Mouse (Mus musculus) hindbrain, embryonic 12.5 days (tissue): ENCODE results near the gene Coro1c. TPM values are rescaled to one million over a fixed set of nuclear protein-coding genes. Genes with fewer than 3 reads are reported as not detected.
A peak's percentile ranks its signal among the peaks of the same experiment; 100 is the strongest.

Experiments
- ATAC-seq: fragments of 200-750 bp; cut with Nextera tagmentation; 2 replicates; pipeline ENCODE4 v1.8.0; 2017; ENCODE audit warnings: moderate TSS enrichment; ENCODE audit not compliant: low FRiP score
- H3K27ac ChIP-seq: fragments of 300-500 bp; sonication (generic); 2 replicates; pipeline ENCODE4 v1.5.1; 2016; ENCODE audit warnings: mild to moderate bottlenecking
- H3K27me3 ChIP-seq: fragments of 300-500 bp; sonication (generic); 2 replicates; pipeline ENCODE4 v1.6.1; 2016; ENCODE audit warnings: mild to moderate bottlenecking
- H3K36me3 ChIP-seq: fragments of 300-500 bp; sonication (generic); 2 replicates; pipeline ENCODE4 v1.6.1; 2016; ENCODE audit warnings: mild to moderate bottlenecking
- H3K4me1 ChIP-seq: fragments of 300-500 bp; sonication (generic); 2 replicates; pipeline ENCODE4 v1.6.1; 2016
- H3K4me2 ChIP-seq: fragments of 300-500 bp; sonication (generic); replicated peaks from 2 replicates; pipeline ENCODE4 v1.6.1; 2016; ENCODE audit warnings: mild to moderate bottlenecking
- H3K4me3 ChIP-seq: fragments of 300-500 bp; sonication (generic); 2 replicates; pipeline ENCODE4 v1.5.1; 2016; ENCODE audit warnings: mild to moderate bottlenecking
- H3K9ac ChIP-seq: fragments of 300-500 bp; sonication (generic); 2 replicates; pipeline ENCODE4 v1.6.1; 2016; ENCODE audit warnings: mild to moderate bottlenecking, moderate library complexity
- H3K9me3 ChIP-seq: fragments of 300-500 bp; sonication (generic); replicated peaks from 2 replicates; pipeline ENCODE4 v1.6.1; 2016; ENCODE audit warnings: mild to moderate bottlenecking
- WGBS: fragments of 180-500 bp; shearing (Covaris S2); methylation state at CpG from one replicate; pipeline ENCODE4 v1.1.7; 2016; 5-methylcytosine and 5-hydroxymethylcytosine counted together
- polyA plus RNA-seq: library from polyadenylated mRNA; unstranded; fragments of >200 nt; fragmentation: Nextera tagmentation; extraction: Ambion mirVana; gene quantifications from 2 replicates; pipeline ENCODE4 v1.2.1, GENCODE M21; 2016

Gene Coro1c
- polyA plus RNA-seq, 1 experiment from 2014 or later, result 226 TPM

GRCm38 (mm10) chr5:113797149-113797882 is 111.2 kb downstream of the Coro1c start:
- H3K9ac ChIP-seq, result no peak overlapping the region; the same call in 1 of the 2 replicates
- no peaks in the 10 kb centered on the region; the same call in 1 of the 2 replicates for H3K27me3 ChIP-seq
- peaks cover 46% of the 10 kb centered on the region for H3K4me1 ChIP-seq
- peak overlapping the region; percentile 67 for H3K27ac ChIP-seq
- H3K4me2 ChIP-seq, result peak overlapping the region; percentile 36
- no peaks in the 10 kb centered on the region for H3K9me3 ChIP-seq
- WGBS, result 11% methylated on average over 19 of the region's 19 CpGs
- ATAC-seq, result no peak
- no peaks in the 10 kb centered on the region for H3K36me3 ChIP-seq
- H3K4me3 ChIP-seq, result 0 out of 2 replicates have a peak overlapping the region, but pooled peaks have one; percentile 3

DNA sequence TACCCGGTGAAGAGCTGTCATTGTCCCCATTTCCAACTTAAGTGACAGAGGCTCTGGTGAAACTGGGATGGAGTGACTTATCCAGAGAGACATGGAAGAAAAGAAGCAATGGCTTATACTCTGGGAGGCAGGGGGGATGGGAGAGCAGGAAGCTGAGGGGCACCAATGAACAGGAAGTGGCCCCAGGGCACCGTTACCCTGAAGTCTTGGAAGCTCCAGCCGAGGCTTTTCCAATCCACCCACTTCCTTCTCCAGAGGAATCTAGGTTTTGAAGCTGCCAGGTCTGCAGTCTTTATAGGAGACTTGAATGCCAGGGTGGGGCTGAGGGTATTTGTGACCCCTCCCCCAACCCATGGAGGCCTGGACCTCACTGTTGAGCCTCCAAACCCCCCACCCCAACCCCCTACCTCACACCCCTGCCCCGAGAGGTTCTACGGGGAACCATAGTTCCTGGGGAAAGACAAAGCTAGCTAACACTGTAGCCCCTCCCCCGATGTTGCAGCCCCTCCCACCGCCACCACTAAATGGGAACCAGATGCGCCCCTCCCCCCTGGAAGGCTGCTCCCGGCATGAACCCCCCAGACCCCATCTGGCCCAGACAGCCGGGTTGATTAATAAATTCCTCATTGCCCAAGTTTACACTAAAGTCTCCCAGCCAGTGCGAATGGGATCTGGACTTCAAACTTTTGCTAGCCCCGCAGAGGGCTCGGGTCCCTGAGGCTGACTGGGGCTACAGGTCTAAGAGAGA is 112.0 kb downstream of the Coro1c start:
- Histone ChIP-seq H3K4me3 (0 out of 2 replicates have a peak overlapping the region, but pooled peaks have one; percentile 3), H3K27me3 (no peaks in the 10 kb centered on the region; the same call in 1 of the 2 replicates), H3K9ac (peak overlapping the region; percentile 23; the same call in 1 of the 2 replicates), H3K27ac (peak overlapping the region; percentile 67), H3K36me3 (no peaks in the 10 kb centered on the region), H3K9me3 (no peaks in the 10 kb centered on the region), H3K4me1 (peaks cover 46% of the 10 kb centered on the region), H3K4me2 (peak overlapping the region; percentile 36)
- no peak for ATAC-seq
- 7% methylated on average over 13 of the region's 13 CpGs for WGBS

Other genes starting within 250 kb of the Coro1c start
- not detected in 2 replicates for gene 1700069L16Rik, start 184.0 kb downstream of the Coro1c start, polyA plus RNA-seq
- 7.6 and 7.8 TPM in 2 replicates for gene Ficd, start 173.0 kb downstream of the Coro1c start, polyA plus RNA-seq
- 71.9 and 80.6 TPM in 2 replicates for gene Sart3, start 136.2 kb downstream of the Coro1c start, polyA plus RNA-seq
- 101 and 106 TPM in 2 replicates for gene Iscu, start 136.0 kb downstream of the Coro1c start, polyA plus RNA-seq
- 41.0 and 44.1 TPM in 2 replicates for gene Tmem119, start 108.2 kb downstream of the Coro1c start, polyA plus RNA-seq
- gene Selplg, start 76.1 kb downstream of the Coro1c start, polyA plus RNA-seq, result 1.3 and 2.3 TPM in 2 replicates
- gene Ssh1, start 85.1 kb upstream of the Coro1c start, polyA plus RNA-seq, result 22.4 and 27.9 TPM in 2 replicates
- gene Dao, start 94.9 kb upstream of the Coro1c start, polyA plus RNA-seq, result not detected in 2 replicates
- gene Usp30, start 156.7 kb upstream of the Coro1c start, polyA plus RNA-seq, result 17.5 and 19.0 TPM in 2 replicates
- 55.6 and 56.1 TPM in 2 replicates for gene Svop, start 182.8 kb upstream of the Coro1c start, polyA plus RNA-seq
- 7.0 and 7.6 TPM in 2 replicates for gene Alkbh2, start 219.5 kb upstream of the Coro1c start, polyA plus RNA-seq
- gene Ung, start 221.6 kb upstream of the Coro1c start, polyA plus RNA-seq, result 25.7 and 26.2 TPM in 2 replicates
- 2.4 and 3.4 TPM in 2 replicates for gene Acacb, start 237.8 kb upstream of the Coro1c start, polyA plus RNA-seq